Mouse (Mus musculus): ENCODE measurements at regions not wholly inside any gene's neighbourhood (a gene's known extent, or its start where the extent isn't known, plus 50 kb on each side); places are given as distances from the start of the nearest gene placed in this dataset.

GRCm38 (mm10) chr13:15929890-15930289 lies 81.8 kb upstream of the Inhba start:
- DNase-seq, result peak; percentile 58

- no peak for DNase-seq
Measured at GRCm38 (mm10) chr13:15931553-15932162, 80.0 kb upstream of the Inhba start.

DNA sequence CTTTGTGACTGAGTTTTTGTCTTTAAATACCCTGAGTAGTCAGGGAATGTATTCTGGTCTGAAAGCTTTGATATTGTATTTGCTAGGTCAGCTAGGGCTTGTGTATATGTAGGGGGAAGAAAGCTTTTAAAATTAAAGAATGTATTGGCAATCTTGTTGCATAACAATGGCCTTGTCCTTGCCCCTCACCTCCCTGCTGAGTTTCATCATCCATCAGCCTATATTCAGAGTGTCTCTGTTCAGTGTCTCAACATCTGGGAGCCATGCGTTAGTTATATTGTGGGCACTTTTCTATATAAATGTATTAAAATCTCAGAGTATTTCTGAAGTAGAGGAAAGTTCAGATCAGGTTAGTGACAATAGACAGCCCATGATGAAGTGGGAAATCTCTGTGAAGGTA lies 76.0 kb upstream of the Inhba start:
- DNase-seq, result no peak

GRCm38 (mm10) chr13:15936109-15936508 lies 75.5 kb upstream of the Inhba start:
- no peak for DNase-seq

DNA sequence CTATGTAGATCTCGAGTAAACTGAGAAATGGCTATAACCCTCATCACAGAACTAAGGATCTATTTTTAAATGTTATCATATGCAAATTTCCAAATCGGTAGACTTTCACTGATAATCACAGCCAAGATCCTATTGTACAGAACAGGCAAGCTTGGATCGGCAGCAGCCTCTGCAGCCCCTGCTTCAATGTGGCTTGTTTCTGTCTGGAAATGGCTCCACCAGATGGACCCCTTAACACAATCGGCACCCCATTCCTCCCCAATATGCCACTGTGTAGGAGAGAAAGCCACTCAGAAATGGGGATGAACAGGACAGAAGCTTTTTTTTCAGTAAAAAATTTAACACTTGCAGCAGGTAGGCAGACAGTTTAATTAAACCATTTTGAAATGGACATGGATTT lies 61.5 kb upstream of the Inhba start:
- DNase-seq, result no peak

- no peak for DNase-seq
Measured at GRCm38 (mm10) chr13:15950885-15951610, 60.6 kb upstream of the Inhba start.

All from adrenal gland, adult 2 months (tissue).